Mouse (Mus musculus) granulocyte monocyte progenitor cell, adult 5-6 weeks (primary cell): ENCODE data around the gene Fer1l4. TPM values are rescaled to one million over a fixed set of nuclear protein-coding genes. Genes with fewer than 3 reads are reported as not detected.
A peak's percentile ranks its signal among the peaks of the same experiment; 100 is the strongest.

Experiments used
- ATAC-seq: replicated peaks from 2 replicates; pipeline ENCODE4 v1.8.0; 2016; ENCODE audit warnings: mild to moderate bottlenecking, moderate TSS enrichment, inconsistent platforms; ENCODE audit not compliant: poor library complexity, severe bottlenecking
- total RNA-seq, 2 experiments: library from RNA; stranded (forward) in 1 of 2; stranded (reverse) in 1 of 2; fragments of 200-712, 200-1000 nt in 1 of 2; fragments of >200 nt in 1 of 2; fragmentation: Nextera tagmentation in 1 of 2; gene quantifications; 2 replicates each; pipeline ENCODE4 v1.2.3; 2014 to 2017

The Fer1l4 gene
- total RNA-seq, 2 experiments from 2014 or later = not detected

DNA sequence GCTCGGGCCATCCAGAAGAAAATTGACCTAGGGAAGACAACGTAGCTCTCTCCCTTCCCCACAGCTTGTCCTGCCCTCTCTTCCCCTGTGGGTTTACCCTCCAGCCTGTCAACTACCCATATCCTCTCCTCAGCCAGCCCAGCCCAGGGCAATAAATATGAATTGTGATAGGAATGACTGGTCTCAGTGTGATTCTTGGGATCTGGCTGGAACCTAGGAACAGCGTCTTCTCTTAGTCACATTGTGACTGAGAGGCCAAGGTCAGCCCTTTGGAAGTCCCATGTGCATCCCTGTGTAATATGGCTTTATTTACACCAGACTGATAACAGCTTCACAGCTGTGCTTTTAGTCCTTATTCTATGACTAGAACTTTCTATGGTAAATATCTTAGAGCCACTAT lies 34.6 kb downstream of the Fer1l4 start:
- no peak for ATAC-seq

DNA sequence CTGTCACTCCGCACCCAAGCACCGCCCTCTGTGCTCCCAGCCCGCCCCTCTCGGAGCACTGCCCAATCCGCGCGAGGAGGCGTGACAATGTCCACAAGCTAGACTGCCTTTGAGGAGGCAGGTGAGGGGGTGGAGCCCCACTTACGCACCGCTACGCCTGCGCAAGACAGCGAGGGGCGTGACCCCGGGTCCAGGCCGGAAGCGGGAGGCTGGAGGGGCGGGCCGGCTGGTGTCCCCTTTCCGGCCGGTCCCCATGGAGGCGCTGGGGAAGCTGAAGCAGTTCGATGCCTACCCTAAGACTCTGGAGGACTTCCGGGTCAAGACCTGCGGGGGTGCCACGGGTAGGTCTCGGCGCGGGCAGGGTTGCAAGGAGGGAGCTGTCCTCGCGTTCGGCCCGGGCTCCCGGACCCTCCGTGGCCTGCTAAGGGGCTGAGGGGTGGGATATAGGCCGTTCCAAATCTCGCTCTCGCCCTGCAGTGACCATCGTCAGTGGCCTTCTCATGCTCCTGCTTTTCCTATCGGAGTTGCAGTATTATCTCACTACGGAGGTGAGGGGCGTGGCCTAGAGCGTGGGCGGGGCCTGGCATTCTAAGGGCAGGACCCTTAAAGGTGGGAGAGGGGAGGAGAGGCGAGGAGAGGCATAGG lies 44.7 kb downstream of the Fer1l4 start, which contains the start of the genes 6430550D23Rik and Ergic3:
Gene 6430550D23Rik, minus strand, starts transcription at position 90 of the 645 bp plus-strand sequence.
Gene Ergic3, plus strand, starts transcription at position 158 of the 645 bp plus-strand sequence.
- peak; percentile 98 for ATAC-seq

DNA sequence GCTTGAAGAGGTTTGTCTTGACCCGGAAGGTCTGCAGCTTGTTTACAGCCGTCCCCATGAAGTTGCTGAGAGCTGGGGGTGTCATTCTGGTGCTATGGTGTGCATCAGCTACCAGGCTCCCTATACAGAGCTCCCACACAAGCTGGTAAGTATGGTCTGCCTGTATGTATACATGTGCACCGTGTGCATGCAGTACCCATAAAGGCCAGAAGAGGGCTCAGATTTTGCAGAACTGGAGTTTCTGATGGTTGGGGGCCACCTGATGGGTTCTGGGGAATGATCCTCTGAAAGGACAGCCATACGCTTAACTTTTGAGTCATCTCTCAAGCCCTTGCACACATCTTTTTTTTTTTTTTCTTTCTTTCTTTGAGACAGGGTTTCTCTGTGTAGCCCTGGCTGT lies 47.4 kb downstream of the Fer1l4 start:
- ATAC-seq = no peak

DNA sequence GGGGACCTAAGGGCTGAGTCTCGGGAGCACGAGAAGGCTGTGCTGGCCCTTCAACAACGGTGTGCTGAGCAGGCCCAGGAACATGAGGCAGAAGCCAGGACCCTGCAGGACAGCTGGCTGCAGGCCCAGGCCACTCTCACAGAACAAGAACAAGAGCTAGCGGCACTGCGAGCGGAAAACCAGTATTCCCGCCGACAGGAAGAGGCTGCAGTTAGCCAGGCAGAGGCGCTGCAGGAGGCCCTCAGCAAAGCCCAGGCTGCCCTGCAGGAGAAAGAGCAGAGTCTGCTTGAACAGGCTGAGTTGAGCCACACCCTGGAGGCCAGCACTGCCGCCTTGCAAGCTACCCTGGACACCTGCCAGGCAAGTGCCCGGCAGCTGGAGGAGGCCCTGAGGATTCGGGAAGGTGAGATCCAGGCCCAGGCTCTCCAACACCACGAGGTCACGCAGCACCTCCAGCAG lies 60.9 kb downstream of the Fer1l4 start:
- ATAC-seq = no peak

DNA sequence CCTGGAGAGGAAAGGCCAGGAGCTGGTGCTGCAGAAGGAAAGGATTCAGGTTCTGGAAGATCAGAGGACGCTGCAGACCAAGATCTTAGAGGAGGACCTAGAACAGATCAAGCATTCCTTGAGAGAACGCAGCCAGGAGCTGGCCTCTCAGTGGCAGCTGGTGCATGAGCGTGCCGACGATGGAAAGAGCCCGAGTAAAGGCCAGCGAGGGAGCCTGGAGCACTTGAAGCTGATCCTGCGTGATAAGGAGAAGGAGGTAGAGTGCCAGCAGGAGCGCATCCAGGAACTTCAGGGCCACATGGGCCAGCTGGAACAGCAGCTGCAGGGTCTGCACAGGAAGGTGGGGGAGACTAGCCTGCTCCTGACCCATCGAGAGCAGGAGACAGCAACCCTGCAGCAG lies 61.6 kb downstream of the Fer1l4 start:
- no peak for ATAC-seq

DNA sequence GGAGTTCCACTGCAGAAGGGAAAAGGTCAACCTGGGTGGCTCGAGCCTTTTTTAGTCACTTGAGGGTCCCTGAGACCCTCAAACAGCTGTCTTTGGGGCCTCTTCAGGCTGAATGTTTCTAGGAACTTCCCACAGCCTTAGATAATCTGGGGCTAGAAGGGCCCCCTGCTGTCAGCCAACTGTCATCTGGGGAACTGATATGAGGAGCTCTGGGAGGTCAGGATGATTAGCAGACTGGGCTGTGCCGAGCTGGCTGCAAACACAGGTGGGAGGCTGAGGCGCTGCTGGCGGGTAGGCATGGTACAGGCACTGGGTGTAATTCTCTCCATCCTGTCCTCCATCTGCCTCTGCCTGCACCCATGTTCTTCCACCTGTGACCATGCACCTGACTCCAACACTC lies 63.7 kb downstream of the Fer1l4 start:
- ATAC-seq = no peak

DNA sequence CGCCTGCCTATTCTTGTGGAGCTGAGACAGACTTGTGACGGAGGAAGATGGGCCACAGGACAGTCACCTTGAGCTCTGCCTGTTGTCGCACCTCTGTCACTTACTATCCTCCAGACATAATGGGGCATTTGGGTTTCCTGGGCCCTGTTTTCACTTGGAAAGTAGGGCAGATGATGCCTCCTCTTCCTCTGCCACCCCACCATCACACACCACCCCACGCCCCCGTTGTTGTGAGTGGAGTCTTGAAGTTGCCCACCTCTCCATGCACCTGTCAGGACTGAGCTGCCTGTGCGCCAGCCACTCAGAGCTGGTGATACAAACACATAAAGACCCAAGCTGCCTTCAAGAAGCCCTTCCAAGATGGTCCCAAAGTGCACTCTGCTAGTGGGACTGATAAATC lies 65.6 kb downstream of the Fer1l4 start:
- ATAC-seq = no peak

DNA sequence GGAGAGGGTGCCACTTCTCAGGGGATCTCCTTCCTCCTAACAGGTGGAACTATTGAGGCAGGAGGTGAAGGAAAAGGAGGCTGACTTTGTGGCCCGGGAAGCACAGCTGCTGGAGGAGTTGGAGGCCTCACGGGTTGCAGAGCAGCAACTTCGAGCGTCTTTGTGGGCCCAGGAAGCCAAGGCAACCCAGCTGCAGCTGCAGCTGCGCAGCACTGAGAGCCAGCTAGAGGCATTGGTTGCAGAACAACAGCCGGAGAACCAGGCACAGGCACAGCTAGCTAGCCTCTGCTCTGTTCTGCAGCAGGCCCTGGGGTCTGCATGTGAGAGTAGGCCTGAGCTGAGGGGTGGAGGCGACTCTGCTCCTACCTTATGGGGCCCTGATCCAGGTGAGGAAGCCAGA lies 67.0 kb downstream of the Fer1l4 start:
- no peak for ATAC-seq

DNA sequence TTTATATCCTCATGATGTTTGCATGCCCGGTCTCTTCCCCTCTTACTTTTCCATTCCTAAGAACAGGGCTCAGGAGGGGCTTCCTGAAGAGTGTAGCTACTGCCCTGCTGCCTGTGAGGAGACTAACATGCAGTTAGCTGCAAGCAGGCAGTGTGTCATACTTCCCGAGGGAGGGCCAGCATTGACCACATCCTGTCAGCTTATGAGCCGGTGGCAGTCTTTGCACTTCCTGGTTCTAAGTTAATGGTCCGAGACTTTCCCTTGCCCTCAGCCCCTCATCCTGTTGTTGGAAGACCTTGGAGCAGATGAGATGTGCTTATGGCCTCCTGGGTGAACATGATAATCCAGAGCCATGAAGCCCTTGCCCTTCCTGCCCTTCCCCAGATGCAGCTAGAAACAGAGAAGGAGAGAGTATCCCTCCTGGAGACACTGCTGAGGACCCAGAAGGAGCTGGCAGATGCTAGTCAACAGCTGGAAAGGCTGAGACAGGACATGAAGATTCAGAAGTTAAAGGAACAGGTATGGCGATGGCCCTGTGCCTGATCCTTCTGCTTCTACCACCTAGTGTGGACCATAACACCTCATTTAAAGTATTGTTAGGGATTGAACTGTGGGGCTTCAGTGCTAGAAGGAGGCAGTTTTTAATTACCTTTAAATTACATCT lies 73.3 kb downstream of the Fer1l4 start:
- peak; percentile 97 for ATAC-seq

DNA sequence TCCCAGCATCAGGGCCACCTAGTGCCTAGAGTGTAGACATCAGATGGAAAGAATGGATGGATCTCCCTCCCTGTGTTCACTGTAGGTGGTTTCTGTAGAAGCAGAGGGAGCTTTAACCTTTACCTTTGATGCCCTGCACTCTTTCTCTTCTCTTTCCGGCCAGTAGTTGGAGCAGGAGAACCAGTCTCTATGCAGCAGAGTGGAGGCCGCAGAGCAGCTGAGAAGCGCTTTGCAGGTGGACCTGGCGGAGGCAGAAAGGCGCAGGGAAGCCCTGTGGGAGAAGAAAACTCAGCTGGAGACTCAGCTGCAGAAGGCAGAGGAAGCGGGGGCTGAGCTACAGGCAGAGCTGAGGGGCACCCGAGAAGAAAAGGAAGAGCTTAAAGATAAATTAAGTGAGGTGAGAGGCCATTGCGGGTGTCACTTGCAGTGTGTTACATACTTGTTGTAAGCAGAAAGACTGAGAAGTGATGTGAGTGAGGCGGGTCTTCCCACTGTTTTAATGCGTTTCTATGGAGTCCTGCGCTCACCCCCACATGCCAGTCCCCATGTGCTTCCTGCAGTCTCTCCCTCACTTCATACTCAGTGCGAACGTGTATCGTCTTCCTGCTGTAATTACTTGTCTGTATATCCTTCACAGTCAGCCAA lies 78.5 kb downstream of the Fer1l4 start:
- ATAC-seq = no peak

DNA sequence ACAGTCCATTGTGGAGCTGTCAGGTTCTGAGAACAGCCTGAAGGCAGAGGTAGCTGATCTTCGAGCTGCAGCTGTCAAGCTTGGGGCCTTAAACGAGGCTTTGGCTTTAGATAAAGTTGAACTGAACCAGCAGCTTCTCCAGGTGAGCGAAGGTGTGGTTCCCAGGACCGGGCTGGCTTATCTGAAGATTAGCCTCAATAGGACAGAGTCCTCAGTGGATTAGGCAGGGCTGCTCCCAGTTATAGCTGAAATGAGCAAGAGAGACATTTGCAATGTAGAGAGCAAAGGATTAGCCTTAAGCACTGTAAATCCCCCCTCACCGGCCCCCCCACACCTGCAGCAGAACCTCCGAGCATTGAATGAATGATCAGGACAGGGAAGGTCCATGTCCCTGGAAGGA lies 79.4 kb downstream of the Fer1l4 start:
- ATAC-seq = no peak

Other genes with a start within 250 kb of the Fer1l4 start
- 16.6 and 25.7 TPM in 2 replicates for gene BC029722, start 233.5 kb downstream of the Fer1l4 start, total RNA-seq (2014; fragmentation: Nextera tagmentation)
- gene BC029722, start 233.5 kb downstream of the Fer1l4 start, total RNA-seq (2017) = 10.1 and 11.5 TPM in 2 replicates
- gene Eif6, start 226.0 kb downstream of the Fer1l4 start, total RNA-seq (2014; fragmentation: Nextera tagmentation) = 181 and 258 TPM in 2 replicates
- gene Eif6, start 226.0 kb downstream of the Fer1l4 start, total RNA-seq (2017) = 64.0 and 142 TPM in 2 replicates
- gene Fam83c, start 218.1 kb downstream of the Fer1l4 start, total RNA-seq (2014; fragmentation: Nextera tagmentation) = not detected in 2 replicates
- gene Fam83c, start 218.1 kb downstream of the Fer1l4 start, total RNA-seq (2017) = not detected in 2 replicates
- gene Uqcc1, start 122.6 kb downstream of the Fer1l4 start, total RNA-seq (2014; fragmentation: Nextera tagmentation) = 37.9 and 39.5 TPM in 2 replicates
- gene Uqcc1, start 122.6 kb downstream of the Fer1l4 start, total RNA-seq (2017) = 66.6 and 71.5 TPM in 2 replicates
- not detected in 2 replicates for gene Gm15557, start 112.2 kb downstream of the Fer1l4 start, total RNA-seq (2014; fragmentation: Nextera tagmentation)
- gene Gm15557, start 112.2 kb downstream of the Fer1l4 start, total RNA-seq (2017) = not detected in 2 replicates
- not detected in 2 replicates for gene Gdf5, start 107.6 kb downstream of the Fer1l4 start, total RNA-seq (2014; fragmentation: Nextera tagmentation)
- not detected in 2 replicates for gene Gdf5, start 107.6 kb downstream of the Fer1l4 start, total RNA-seq (2017)
- 33.3 and 44.4 TPM in 2 replicates for gene Cep250, start 96.5 kb downstream of the Fer1l4 start, total RNA-seq (2014; fragmentation: Nextera tagmentation)
- gene Cep250, start 96.5 kb downstream of the Fer1l4 start, total RNA-seq (2017) = 39.0 and 41.6 TPM in 2 replicates
- 1.4 TPM in 1 of 2 replicates, not detected in the other for gene 6430550D23Rik, start 45.0 kb downstream of the Fer1l4 start, total RNA-seq (2014; fragmentation: Nextera tagmentation)
- 0.30 TPM in 1 of 2 replicates, not detected in the other for gene 6430550D23Rik, start 45.0 kb downstream of the Fer1l4 start, total RNA-seq (2017)
- gene Ergic3, start 44.9 kb downstream of the Fer1l4 start, total RNA-seq (2014; fragmentation: Nextera tagmentation) = 184 and 197 TPM in 2 replicates
- 78.5 and 96.2 TPM in 2 replicates for gene Ergic3, start 44.9 kb downstream of the Fer1l4 start, total RNA-seq (2017)
- 0.49 and 8.3 TPM in 2 replicates for gene Spag4, start 12.2 kb upstream of the Fer1l4 start, total RNA-seq (2014; fragmentation: Nextera tagmentation)
- 1.5 and 4.8 TPM in 2 replicates for gene Spag4, start 12.2 kb upstream of the Fer1l4 start, total RNA-seq (2017)
- gene Cpne1, start 59.0 kb upstream of the Fer1l4 start, total RNA-seq (2014; fragmentation: Nextera tagmentation) = 34.2 and 51.5 TPM in 2 replicates
- gene Cpne1, start 59.0 kb upstream of the Fer1l4 start, total RNA-seq (2017) = 14.7 and 16.5 TPM in 2 replicates
- 28.6 and 49.6 TPM in 2 replicates for gene Rbm12, start 59.0 kb upstream of the Fer1l4 start, total RNA-seq (2014; fragmentation: Nextera tagmentation)
- 40.2 and 53.5 TPM in 2 replicates for gene Rbm12, start 59.0 kb upstream of the Fer1l4 start, total RNA-seq (2017)
- gene Gm28036, start 74.1 kb upstream of the Fer1l4 start, total RNA-seq (2014; fragmentation: Nextera tagmentation) = 11.6 and 29.4 TPM in 2 replicates
- gene Gm28036, start 74.1 kb upstream of the Fer1l4 start, total RNA-seq (2017) = 27.0 and 32.3 TPM in 2 replicates
- 174 and 217 TPM in 2 replicates for gene Romo1, start 91.1 kb upstream of the Fer1l4 start, total RNA-seq (2014; fragmentation: Nextera tagmentation)
- gene Romo1, start 91.1 kb upstream of the Fer1l4 start, total RNA-seq (2017) = 28.9 and 38.1 TPM in 2 replicates
- gene Nfs1, start 91.2 kb upstream of the Fer1l4 start, total RNA-seq (2014; fragmentation: Nextera tagmentation) = 57.3 and 66.6 TPM in 2 replicates
- 38.8 and 41.6 TPM in 2 replicates for gene Nfs1, start 91.2 kb upstream of the Fer1l4 start, total RNA-seq (2017)
- gene Rbm39, start 127.3 kb upstream of the Fer1l4 start, total RNA-seq (2014; fragmentation: Nextera tagmentation) = 317 and 379 TPM in 2 replicates
- 566 and 641 TPM in 2 replicates for gene Rbm39, start 127.3 kb upstream of the Fer1l4 start, total RNA-seq (2017)
- gene Phf20, start 143.5 kb upstream of the Fer1l4 start, total RNA-seq (2014; fragmentation: Nextera tagmentation) = 17.1 and 33.3 TPM in 2 replicates
- 32.1 and 53.4 TPM in 2 replicates for gene Phf20, start 143.5 kb upstream of the Fer1l4 start, total RNA-seq (2017)